Mouse (Mus musculus): ENCODE measurements around the gene D1Pas1.

- no peak for TF ChIP-seq GATA1 (IDR thresholded peaks at IDR 0.05; ENCODE audit: low read length)
- no peak for TF ChIP-seq TAL1 (IDR thresholded peaks at IDR 0.05; ENCODE audit: low read length)
Observed at GRCm38 (mm10) chr1:186986506-186986905, 19.3 kb downstream of the D1Pas1 start.
